Mouse (Mus musculus): ENCODE measurements at regions not wholly inside any gene's neighbourhood (a gene's known extent, or its start where the extent isn't known, plus 50 kb on each side); places are given as distances from the start of the nearest gene placed in this dataset.

GRCm38 (mm10) chr7:71648314-71648713, 297.0 kb upstream of the Gm10295 start:
- Histone ChIP-seq H3K4me2 (replicated peaks) (no peak overlapping the region), H3K4me3 (replicated peaks) (no peak overlapping the region), H3K9ac (replicated peaks) (no peak overlapping the region), H3K4me1 (replicated peaks) (no peaks in the 10 kb centered on the region), H3K27me3 (no peaks in the 10 kb centered on the region), H3K9me3 (no peaks in the 10 kb centered on the region), H3K27ac (no peak overlapping the region), H3K36me3 (no peaks in the 10 kb centered on the region)
- ATAC-seq: no peak
- 81% methylated on average over 6 of the region's 6 CpGs for WGBS

DNA sequence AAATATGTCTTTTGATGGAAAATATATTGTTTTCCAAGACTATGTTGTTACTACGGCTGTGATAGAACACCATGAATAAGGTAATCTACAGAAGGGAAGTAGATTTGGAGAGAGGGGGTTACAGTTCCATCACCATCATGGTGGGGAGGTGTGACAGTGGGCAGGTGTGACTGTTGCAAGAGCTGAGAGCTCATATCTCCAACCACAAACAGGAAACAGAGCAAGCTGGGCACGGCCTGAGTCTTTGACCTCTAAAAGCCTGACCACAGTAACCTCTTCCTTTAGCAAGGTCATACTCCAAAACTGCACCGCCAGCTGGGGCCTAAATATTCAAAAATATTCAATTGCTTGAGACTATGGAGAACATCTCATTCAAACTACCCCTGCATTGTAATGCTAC, 295.7 kb upstream of the Gm10295 start:
- 92% methylated on average over 3 of the region's 3 CpGs for WGBS
- no peak overlapping the region for H3K9ac ChIP-seq (replicated peaks)
- H3K4me1 ChIP-seq (replicated peaks): no peaks in the 10 kb centered on the region
- H3K27ac ChIP-seq: no peak overlapping the region
- H3K36me3 ChIP-seq: no peaks in the 10 kb centered on the region
- H3K9me3 ChIP-seq: no peaks in the 10 kb centered on the region
- H3K27me3 ChIP-seq: no peaks in the 10 kb centered on the region
- no peak overlapping the region for H3K4me3 ChIP-seq (replicated peaks)
- H3K4me2 ChIP-seq (replicated peaks): no peak overlapping the region
- ATAC-seq: no peak

DNA sequence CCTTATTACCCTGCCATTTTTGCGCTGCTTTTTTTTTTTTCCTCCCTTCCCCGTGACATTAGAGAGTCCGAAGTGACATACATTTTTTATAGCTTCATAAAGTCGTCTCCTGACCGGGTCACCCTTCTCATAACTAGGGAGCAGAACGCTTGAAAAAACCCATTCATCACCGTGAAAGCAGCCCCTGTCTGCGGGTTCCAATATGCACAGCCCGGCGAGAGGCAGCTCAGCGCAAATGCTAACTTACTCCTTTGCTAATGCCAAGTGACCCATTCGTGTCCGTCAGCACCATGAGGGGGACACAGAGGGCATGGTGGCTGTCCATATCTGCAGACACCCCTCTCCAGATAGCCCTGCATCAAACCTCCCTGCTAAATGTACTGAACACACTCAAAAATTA, 271.8 kb upstream of the Gm10295 start:
- peak overlapping the region; percentile 35 for H3K27ac ChIP-seq
- no peaks in the 10 kb centered on the region for H3K9me3 ChIP-seq
- H3K27me3 ChIP-seq: no peaks in the 10 kb centered on the region
- no peak overlapping the region for H3K9ac ChIP-seq (replicated peaks)
- peak; percentile 48; the same call in 1 of the 2 replicates for ATAC-seq
- no peaks in the 10 kb centered on the region for H3K36me3 ChIP-seq
- H3K4me2 ChIP-seq (replicated peaks): peak overlapping the region; percentile 37
- peaks cover 10% of the 10 kb centered on the region; the same call in 1 of the 2 replicates for H3K4me1 ChIP-seq (replicated peaks)
- WGBS: 35% methylated on average over 13 of the region's 13 CpGs
- H3K4me3 ChIP-seq (replicated peaks): peak overlapping the region; percentile 19

DNA sequence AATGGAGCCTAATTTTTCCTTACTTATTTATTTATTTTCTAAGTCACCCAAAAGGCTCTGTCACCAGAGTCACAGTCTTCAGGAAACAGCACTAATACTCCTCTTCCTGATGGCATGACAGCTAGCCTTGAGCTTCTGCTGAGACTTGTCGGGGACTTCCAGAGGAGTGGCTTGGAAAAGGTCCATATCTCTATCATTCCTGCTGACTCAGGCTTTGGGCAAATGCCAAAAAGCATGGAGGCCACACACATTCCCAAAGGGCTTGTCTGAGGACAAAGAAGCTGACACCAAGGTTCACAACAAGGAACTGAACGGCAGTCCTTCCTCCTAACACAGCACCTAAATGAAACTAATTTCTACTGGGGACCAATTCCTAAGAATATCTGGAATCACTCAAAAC, 251.9 kb upstream of the Gm10295 start:
- no peak for ATAC-seq
- no peaks in the 10 kb centered on the region for H3K4me1 ChIP-seq (replicated peaks)
- no peaks in the 10 kb centered on the region for H3K27me3 ChIP-seq
- H3K36me3 ChIP-seq: no peaks in the 10 kb centered on the region
- 73% methylated on average over 2 of the region's 2 CpGs for WGBS
- no peak overlapping the region for H3K27ac ChIP-seq
- H3K9me3 ChIP-seq: no peaks in the 10 kb centered on the region
- no peak overlapping the region for H3K4me3 ChIP-seq (replicated peaks)
- H3K9ac ChIP-seq (replicated peaks): no peak overlapping the region
- no peak overlapping the region for H3K4me2 ChIP-seq (replicated peaks)

DNA sequence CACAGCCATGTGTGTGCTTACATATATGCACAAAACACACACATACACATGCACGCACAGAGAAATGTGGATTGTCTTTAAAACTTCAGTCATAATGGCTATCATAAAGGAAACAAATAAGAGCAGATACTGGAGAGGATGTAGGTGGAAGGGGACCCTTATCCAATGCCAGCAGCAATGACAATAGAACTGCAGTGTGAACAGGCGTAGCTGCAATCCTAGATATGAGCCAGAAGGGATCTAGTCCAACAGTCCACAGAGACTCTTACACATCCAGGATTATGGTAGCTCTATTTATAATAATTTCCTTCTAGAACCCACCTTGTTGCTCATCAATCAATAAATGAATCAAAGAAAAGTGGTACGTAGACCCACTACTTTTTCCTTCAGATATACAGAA, 245.5 kb upstream of the Gm10295 start:
- Histone ChIP-seq H3K4me3 (replicated peaks) (no peak overlapping the region), H3K4me2 (replicated peaks) (no peak overlapping the region), H3K27ac (no peak overlapping the region), H3K9ac (replicated peaks) (no peak overlapping the region), H3K4me1 (replicated peaks) (no peaks in the 10 kb centered on the region), H3K36me3 (no peaks in the 10 kb centered on the region), H3K27me3 (no peaks in the 10 kb centered on the region), H3K9me3 (no peaks in the 10 kb centered on the region)
- 93% methylated on average over 3 of the region's 3 CpGs for WGBS
- no peak for ATAC-seq

- no peak overlapping the region for H3K4me3 ChIP-seq (replicated peaks)
- H3K27ac ChIP-seq: no peak overlapping the region
- no peak overlapping the region for H3K4me2 ChIP-seq (replicated peaks)
- no peaks in the 10 kb centered on the region for H3K4me1 ChIP-seq (replicated peaks)
- 84% methylated on average over 5 of the region's 5 CpGs for WGBS
- no peak for ATAC-seq
- no peaks in the 10 kb centered on the region for H3K36me3 ChIP-seq
- H3K9me3 ChIP-seq: no peaks in the 10 kb centered on the region
- no peaks in the 10 kb centered on the region for H3K27me3 ChIP-seq
- no peak overlapping the region for H3K9ac ChIP-seq (replicated peaks)
These were observed 236.3 kb upstream of the Gm10295 start for GRCm38 (mm10) chr7:71587626-71588025.

- Histone ChIP-seq H3K4me2 (replicated peaks) (no peak overlapping the region), H3K27ac (no peak overlapping the region), H3K4me3 (replicated peaks) (no peak overlapping the region), H3K9ac (replicated peaks) (no peak overlapping the region), H3K27me3 (no peaks in the 10 kb centered on the region), H3K4me1 (replicated peaks) (no peaks in the 10 kb centered on the region), H3K9me3 (no peaks in the 10 kb centered on the region), H3K36me3 (no peaks in the 10 kb centered on the region)
- 79% methylated on average over 1 of the region's 1 CpGs for WGBS
- no peak for ATAC-seq
These were observed 232.3 kb upstream of the Gm10295 start for GRCm38 (mm10) chr7:71583443-71584055.

DNA sequence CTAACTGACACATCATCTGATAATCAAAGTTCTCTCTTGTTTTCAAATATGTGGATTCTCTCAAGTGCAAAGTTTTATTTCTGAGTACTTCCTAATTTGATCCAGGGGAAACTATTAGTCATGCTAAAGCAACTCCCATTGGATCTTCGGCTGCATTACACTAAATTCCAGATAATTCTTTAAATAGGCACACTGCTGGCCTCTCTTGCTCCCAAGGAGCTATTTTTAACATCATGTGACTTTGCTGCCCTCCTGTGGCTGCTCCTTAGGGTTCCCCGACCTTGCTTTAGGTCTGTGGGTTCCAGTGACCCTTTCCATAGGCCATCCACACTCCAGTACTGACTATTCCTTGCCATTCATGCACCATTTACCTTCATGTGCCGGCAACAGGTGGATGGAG, 230.5 kb upstream of the Gm10295 start:
- Histone ChIP-seq H3K4me3 (replicated peaks) (no peak overlapping the region), H3K27ac (no peak overlapping the region), H3K9ac (replicated peaks) (no peak overlapping the region), H3K4me2 (replicated peaks) (no peak overlapping the region), H3K36me3 (no peaks in the 10 kb centered on the region), H3K27me3 (no peaks in the 10 kb centered on the region), H3K9me3 (no peaks in the 10 kb centered on the region), H3K4me1 (replicated peaks) (no peaks in the 10 kb centered on the region)
- ATAC-seq: no peak
- 33% methylated on average over 3 of the region's 3 CpGs for WGBS

DNA sequence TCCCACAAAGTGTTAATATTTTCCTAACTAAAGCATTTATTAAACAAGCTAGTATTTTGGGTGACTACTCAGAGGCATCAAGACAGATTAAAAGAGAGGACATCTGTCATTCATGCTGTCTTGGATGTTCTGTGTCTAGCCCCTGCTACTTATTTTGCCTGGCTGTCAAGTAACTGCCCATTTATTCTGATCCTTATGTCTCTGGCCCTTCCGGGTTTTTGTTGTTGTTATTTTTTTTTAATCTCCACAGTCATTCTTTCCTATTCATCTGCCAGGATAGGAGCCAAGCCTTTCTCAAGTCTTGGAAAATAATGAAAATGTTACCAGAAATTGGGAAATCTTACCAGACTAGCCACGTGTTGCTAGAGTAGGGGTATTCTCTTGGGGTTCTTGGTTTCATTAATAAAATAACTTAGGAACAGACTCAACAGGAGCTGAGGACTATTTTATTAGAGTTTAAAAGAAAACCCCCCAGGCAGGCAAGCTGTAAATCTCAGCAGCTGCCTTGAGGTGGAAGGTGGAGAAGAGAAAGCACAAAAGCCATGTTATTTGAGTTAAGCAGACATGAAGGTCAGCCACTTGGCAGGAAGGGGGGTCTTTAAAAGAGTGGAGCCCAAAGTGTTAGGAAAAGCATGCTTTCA, 209.1 kb upstream of the Gm10295 start:
- H3K4me3 ChIP-seq (replicated peaks): no peak overlapping the region
- no peak overlapping the region for H3K27ac ChIP-seq
- no peak overlapping the region for H3K9ac ChIP-seq (replicated peaks)
- no peaks in the 10 kb centered on the region for H3K9me3 ChIP-seq
- no peaks in the 10 kb centered on the region for H3K27me3 ChIP-seq
- no peaks in the 10 kb centered on the region for H3K4me1 ChIP-seq (replicated peaks)
- ATAC-seq: no peak
- 66% methylated on average over 2 of the region's 2 CpGs for WGBS
- no peak overlapping the region for H3K4me2 ChIP-seq (replicated peaks)
- H3K36me3 ChIP-seq: no peaks in the 10 kb centered on the region

- H3K9ac ChIP-seq (replicated peaks): no peak overlapping the region
- no peaks in the 10 kb centered on the region for H3K27me3 ChIP-seq
- H3K4me3 ChIP-seq (replicated peaks): no peak overlapping the region
- H3K27ac ChIP-seq: no peak overlapping the region
- H3K4me2 ChIP-seq (replicated peaks): no peak overlapping the region
- no peak for ATAC-seq
- no peaks in the 10 kb centered on the region for H3K36me3 ChIP-seq
- H3K4me1 ChIP-seq (replicated peaks): no peaks in the 10 kb centered on the region
- WGBS: 88% methylated on average over 5 of the region's 5 CpGs
- no peaks in the 10 kb centered on the region for H3K9me3 ChIP-seq
These were observed 205.2 kb upstream of the Gm10295 start for GRCm38 (mm10) chr7:71556473-71556872.

DNA sequence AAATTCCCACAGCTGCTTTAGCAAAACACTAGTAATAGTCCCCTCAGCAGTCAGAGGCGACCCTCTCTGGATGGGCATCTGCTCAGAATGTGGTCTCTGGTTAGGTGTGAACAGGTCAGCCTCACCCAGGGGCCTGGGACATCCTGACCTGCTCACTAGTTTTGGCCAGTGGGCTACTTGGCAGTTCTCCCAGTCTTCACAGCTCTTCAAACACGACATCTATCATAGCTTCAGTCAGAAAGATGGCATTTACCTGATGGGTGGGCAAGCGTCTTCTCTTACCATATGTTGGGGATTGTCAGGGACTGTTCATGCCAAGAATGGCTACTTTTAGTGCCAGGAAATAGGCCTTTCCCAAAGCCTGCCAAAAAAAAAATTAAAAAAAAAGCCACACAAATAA, 204.2 kb upstream of the Gm10295 start:
- no peak overlapping the region for H3K4me2 ChIP-seq (replicated peaks)
- H3K27ac ChIP-seq: no peak overlapping the region
- WGBS: 83% methylated on average over 3 of the region's 3 CpGs
- H3K4me3 ChIP-seq (replicated peaks): no peak overlapping the region
- H3K27me3 ChIP-seq: no peaks in the 10 kb centered on the region
- no peaks in the 10 kb centered on the region for H3K4me1 ChIP-seq (replicated peaks)
- H3K9ac ChIP-seq (replicated peaks): no peak overlapping the region
- no peaks in the 10 kb centered on the region for H3K9me3 ChIP-seq
- no peaks in the 10 kb centered on the region for H3K36me3 ChIP-seq
- ATAC-seq: no peak

DNA sequence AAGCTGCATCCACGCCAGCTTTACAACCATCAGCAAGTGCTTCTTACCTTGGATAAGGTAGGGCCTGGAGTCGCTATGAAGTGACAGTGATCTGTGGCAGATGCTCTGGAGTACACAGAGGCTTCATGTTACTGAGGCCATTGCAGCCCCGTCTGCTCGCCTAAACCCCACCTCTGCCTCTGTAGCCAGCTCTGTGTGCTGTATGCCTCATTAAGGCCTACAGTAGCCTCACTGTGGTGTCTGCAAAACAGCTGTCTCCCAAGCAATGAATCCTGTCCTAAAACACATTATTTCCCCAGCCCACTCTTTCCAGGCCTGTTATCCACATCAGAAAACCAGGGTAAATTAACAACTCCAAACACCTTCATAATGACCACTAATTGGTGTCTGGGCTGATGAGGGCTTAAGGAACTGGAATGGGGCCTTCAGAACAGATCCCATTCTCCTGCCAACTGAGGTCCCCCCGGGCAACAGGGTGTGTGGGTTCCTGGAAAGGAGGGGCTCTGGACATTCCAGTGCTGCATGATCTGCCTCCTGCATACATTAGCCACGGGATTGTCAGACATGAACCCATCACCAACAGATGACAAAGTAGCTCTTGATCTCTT, 195.4 kb upstream of the Gm10295 start:
- no peak overlapping the region for H3K4me3 ChIP-seq (replicated peaks)
- WGBS: 79% methylated on average over 6 of the region's 6 CpGs
- no peaks in the 10 kb centered on the region for H3K27me3 ChIP-seq
- no peaks in the 10 kb centered on the region for H3K4me1 ChIP-seq (replicated peaks)
- peaks cover 2% of the 10 kb centered on the region; the same call in 1 of the 2 replicates for H3K9me3 ChIP-seq
- ATAC-seq: no peak
- no peaks in the 10 kb centered on the region for H3K36me3 ChIP-seq
- no peak overlapping the region for H3K4me2 ChIP-seq (replicated peaks)
- no peak overlapping the region for H3K9ac ChIP-seq (replicated peaks)
- no peak overlapping the region for H3K27ac ChIP-seq

All from midbrain, embryonic 13.5 days (tissue).